Mouse (Mus musculus) heart, postnatal 10 days (tissue): Measurements from ENCODE around the gene Zfp982. TPM values are rescaled to one million over a fixed set of nuclear protein-coding genes. Genes with fewer than 3 reads are reported as not detected.
"Not testable (repeated sequence)": the region's sequence is repeated elsewhere in the genome, so short reads cannot be mapped to it uniquely, and the experiment has no call there.

Source experiments
- DNase-seq, 2 experiments: peaks; one replicate each; pipeline ENCODE4 v3.0.0; 2021
- intact Hi-C: fragments of 180-260 bp; cut with DNase I; formaldehyde crosslinking; loops from one replicate; pipeline ENCODE4 v1.15.1; 2025
- total RNA-seq, 2 experiments: library from RNA; stranded (reverse); gene quantifications; 2 replicates each; pipeline ENCODE4 v1.2.3; 2021

Gene Zfp982
- total RNA-seq, 2 experiments from 2014 or later, result 8.4 to 9.3 TPM

DNA sequence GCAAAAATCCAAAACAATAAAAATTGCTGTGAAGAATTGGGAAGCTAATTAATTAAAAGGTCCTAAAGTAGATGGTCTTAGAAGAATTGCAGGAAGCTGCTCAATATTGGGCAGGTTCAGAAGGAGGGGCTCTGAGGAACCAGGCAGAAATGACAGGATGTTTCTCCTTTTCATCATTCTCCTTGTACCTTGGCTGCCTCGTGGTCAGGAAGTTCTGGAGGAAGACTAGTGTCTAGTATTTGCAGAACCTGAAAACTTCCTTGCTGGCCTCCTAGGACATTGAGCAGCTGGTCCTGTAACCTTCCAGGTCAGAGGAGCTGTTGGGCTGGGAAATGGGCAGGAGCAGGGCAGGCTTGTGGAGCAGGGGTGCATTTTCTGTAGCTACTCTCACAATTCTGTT, 64.7 kb downstream of the Zfp982 start:
- intact Hi-C loops, DNase-seq: not testable (repeated sequence)

GRCm38 (mm10) chr4:147558011-147558410, 65.8 kb downstream of the Zfp982 start:
- DNase-seq, intact Hi-C loops: not testable (repeated sequence)

DNA sequence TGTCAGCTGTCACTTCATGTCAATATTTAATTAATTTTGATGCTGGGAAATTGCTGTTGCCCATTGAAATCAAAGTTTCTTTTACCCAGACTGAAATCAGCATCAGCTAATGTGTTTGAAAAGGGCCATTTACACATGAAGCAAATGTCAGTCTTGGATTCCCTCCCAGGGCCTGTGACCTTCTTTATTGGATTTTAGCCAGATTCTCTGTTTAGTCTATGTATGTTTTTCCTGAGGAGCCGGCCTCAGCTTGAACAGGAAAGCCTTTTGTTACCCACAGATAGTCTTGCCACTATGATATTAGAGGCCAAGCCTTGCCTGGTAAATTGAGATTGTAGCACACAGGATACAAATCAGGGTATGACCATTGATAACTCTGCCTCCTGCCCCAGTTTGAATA, 66.9 kb downstream of the Zfp982 start:
- DNase-seq, result peak; percentile 38 to 55
- intact Hi-C loops, result not testable (repeated sequence)

Other genes starting within 250 kb of the Zfp982 start
- not detected for gene Zfp988, start 186.7 kb upstream of the Zfp982 start, total RNA-seq
- gene Zfp978, start 131.1 kb upstream of the Zfp982 start, total RNA-seq, result under 1 TPM; 0.40 to 0.43 TPM
- under 1 TPM; 0.34 to 0.47 TPM for gene Gm16503, start 47.8 kb downstream of the Zfp982 start, total RNA-seq
- gene Zfp985, start 60.9 kb downstream of the Zfp982 start, total RNA-seq, result under 1 TPM; 0.14 to 0.62 TPM
- 1 to 10 TPM; 3.2 to 4.4 TPM for gene Zfp979, start 150.1 kb downstream of the Zfp982 start, total RNA-seq
- gene Zfp534, start 210.1 kb downstream of the Zfp982 start, total RNA-seq, result not detected